Mouse (Mus musculus): ENCODE results near the gene Sh3tc1. TPM values are rescaled to one million over a fixed set of nuclear protein-coding genes. Genes with fewer than 3 reads are reported as not detected.

Gene Sh3tc1
- polyA plus RNA-seq, 1 experiment, result 5.2 TPM

- no peaks in the 10 kb centered on the region for H3K27me3 ChIP-seq (ENCODE audit: control insufficient read depth, insufficient read depth, low read length)
- TF ChIP-seq POLR2A (IDR thresholded peaks at IDR 0.05; ENCODE audit: control insufficient read depth, extremely low read depth, insufficient read depth, low read length, poor library complexity) (no peak), CTCF (IDR thresholded peaks at IDR 0.05; ENCODE audit: borderline replicate concordance, control insufficient read depth, extremely low read depth, insufficient read depth, low read length, poor library complexity) (no peak)
- no peaks in the 10 kb centered on the region; the same call in 1 of the 2 replicates for H3K4me1 ChIP-seq (replicated peaks; ENCODE audit: control insufficient read depth, insufficient read depth, low read length)
- WGBS, result 52% methylated on average over 10 of the region's 10 CpGs
- no peak for DNase-seq
- no peak overlapping the region for H3K4me3 ChIP-seq (ENCODE audit: control insufficient read depth, insufficient read depth, low read length)
- no peaks in the 10 kb centered on the region for H3K36me3 ChIP-seq (ENCODE audit: control insufficient read depth, insufficient read depth, low read length)
- H3K27ac ChIP-seq (ENCODE audit: control insufficient read depth, insufficient read depth, low read length), result no peak overlapping the region
Measured at GRCm38 (mm10) chr5:35655753-35656485, 83.9 kb downstream of the Sh3tc1 start.

GRCm38 (mm10) chr5:35653743-35654395, 85.9 kb downstream of the Sh3tc1 start:
- no peaks in the 10 kb centered on the region for H3K36me3 ChIP-seq (ENCODE audit: control insufficient read depth, insufficient read depth, low read length)
- no peak for DNase-seq
- 95% methylated on average over 9 of the region's 9 CpGs for WGBS
- no peak overlapping the region for H3K27ac ChIP-seq (ENCODE audit: control insufficient read depth, insufficient read depth, low read length)
- no peaks in the 10 kb centered on the region for H3K27me3 ChIP-seq (ENCODE audit: control insufficient read depth, insufficient read depth, low read length)
- no peak overlapping the region for H3K4me3 ChIP-seq (ENCODE audit: control insufficient read depth, insufficient read depth, low read length)
- TF ChIP-seq POLR2A (IDR thresholded peaks at IDR 0.05; ENCODE audit: control insufficient read depth, extremely low read depth, insufficient read depth, low read length, poor library complexity) (no peak), CTCF (IDR thresholded peaks at IDR 0.05; ENCODE audit: borderline replicate concordance, control insufficient read depth, extremely low read depth, insufficient read depth, low read length, poor library complexity) (no peak)
- H3K4me1 ChIP-seq (replicated peaks; ENCODE audit: control insufficient read depth, insufficient read depth, low read length), result no peaks in the 10 kb centered on the region; the same call in 1 of the 2 replicates

GRCm38 (mm10) chr5:35652872-35653271, 86.9 kb downstream of the Sh3tc1 start:
- TF ChIP-seq CTCF (IDR thresholded peaks at IDR 0.05; ENCODE audit: borderline replicate concordance, control insufficient read depth, extremely low read depth, insufficient read depth, low read length, poor library complexity) (no peak), POLR2A (IDR thresholded peaks at IDR 0.05; ENCODE audit: control insufficient read depth, extremely low read depth, insufficient read depth, low read length, poor library complexity) (no peak)
- no peak for DNase-seq
- no peaks in the 10 kb centered on the region for H3K27me3 ChIP-seq (ENCODE audit: control insufficient read depth, insufficient read depth, low read length)
- WGBS, result 94% methylated on average over 13 of the region's 13 CpGs
- H3K36me3 ChIP-seq (ENCODE audit: control insufficient read depth, insufficient read depth, low read length), result no peaks in the 10 kb centered on the region
- H3K27ac ChIP-seq (ENCODE audit: control insufficient read depth, insufficient read depth, low read length), result no peak overlapping the region
- no peak overlapping the region for H3K4me3 ChIP-seq (ENCODE audit: control insufficient read depth, insufficient read depth, low read length)
- no peaks in the 10 kb centered on the region; the same call in 1 of the 2 replicates for H3K4me1 ChIP-seq (replicated peaks; ENCODE audit: control insufficient read depth, insufficient read depth, low read length)

GRCm38 (mm10) chr5:35652319-35652718, 87.5 kb downstream of the Sh3tc1 start:
- Histone ChIP-seq H3K27me3 (ENCODE audit: control insufficient read depth, insufficient read depth, low read length) (no peaks in the 10 kb centered on the region), H3K27ac (ENCODE audit: control insufficient read depth, insufficient read depth, low read length) (no peak overlapping the region), H3K4me3 (ENCODE audit: control insufficient read depth, insufficient read depth, low read length) (no peak overlapping the region), H3K4me1 (replicated peaks; ENCODE audit: control insufficient read depth, insufficient read depth, low read length) (no peaks in the 10 kb centered on the region; the same call in 1 of the 2 replicates), H3K36me3 (ENCODE audit: control insufficient read depth, insufficient read depth, low read length) (no peaks in the 10 kb centered on the region)
- no peak for DNase-seq
- 87% methylated on average over 3 of the region's 3 CpGs for WGBS
- TF ChIP-seq CTCF (IDR thresholded peaks at IDR 0.05; ENCODE audit: borderline replicate concordance, control insufficient read depth, extremely low read depth, insufficient read depth, low read length, poor library complexity) (no peak), POLR2A (IDR thresholded peaks at IDR 0.05; ENCODE audit: control insufficient read depth, extremely low read depth, insufficient read depth, low read length, poor library complexity) (no peak)

GRCm38 (mm10) chr5:35648230-35648629, 91.6 kb downstream of the Sh3tc1 start:
- no peaks in the 10 kb centered on the region for H3K27me3 ChIP-seq (ENCODE audit: control insufficient read depth, insufficient read depth, low read length)
- H3K36me3 ChIP-seq (ENCODE audit: control insufficient read depth, insufficient read depth, low read length), result no peaks in the 10 kb centered on the region
- H3K27ac ChIP-seq (ENCODE audit: control insufficient read depth, insufficient read depth, low read length), result no peak overlapping the region
- no peak for TF ChIP-seq POLR2A (IDR thresholded peaks at IDR 0.05; ENCODE audit: control insufficient read depth, extremely low read depth, insufficient read depth, low read length, poor library complexity)
- TF ChIP-seq CTCF (IDR thresholded peaks at IDR 0.05; ENCODE audit: borderline replicate concordance, control insufficient read depth, extremely low read depth, insufficient read depth, low read length, poor library complexity), result no peak
- H3K4me3 ChIP-seq (ENCODE audit: control insufficient read depth, insufficient read depth, low read length), result no peak overlapping the region
- DNase-seq, result no peak
- WGBS, result 82% methylated on average over 2 of the region's 2 CpGs
- no peaks in the 10 kb centered on the region for H3K4me1 ChIP-seq (replicated peaks; ENCODE audit: control insufficient read depth, insufficient read depth, low read length)

GRCm38 (mm10) chr5:35647562-35647961, 92.2 kb downstream of the Sh3tc1 start:
- TF ChIP-seq CTCF (IDR thresholded peaks at IDR 0.05; ENCODE audit: borderline replicate concordance, control insufficient read depth, extremely low read depth, insufficient read depth, low read length, poor library complexity) (no peak), POLR2A (IDR thresholded peaks at IDR 0.05; ENCODE audit: control insufficient read depth, extremely low read depth, insufficient read depth, low read length, poor library complexity) (no peak)
- Histone ChIP-seq H3K36me3 (ENCODE audit: control insufficient read depth, insufficient read depth, low read length) (no peaks in the 10 kb centered on the region), H3K27ac (ENCODE audit: control insufficient read depth, insufficient read depth, low read length) (no peak overlapping the region), H3K4me3 (ENCODE audit: control insufficient read depth, insufficient read depth, low read length) (no peak overlapping the region), H3K4me1 (replicated peaks; ENCODE audit: control insufficient read depth, insufficient read depth, low read length) (no peaks in the 10 kb centered on the region), H3K27me3 (ENCODE audit: control insufficient read depth, insufficient read depth, low read length) (no peaks in the 10 kb centered on the region)
- DNase-seq, result no peak
- 42% methylated on average over 4 of the region's 4 CpGs for WGBS

Other genes with a start within 250 kb of the Sh3tc1 start
- gene Cpz, start 214.3 kb downstream of the Sh3tc1 start, polyA plus RNA-seq (2012; rRNA removed), result 1.0 and 1.6 TPM in 2 replicates
- 9.2 and 9.8 TPM in 2 replicates for gene Trmt44, start 164.9 kb downstream of the Sh3tc1 start, polyA plus RNA-seq (2012; rRNA removed)
- gene Acox3, start 156.9 kb downstream of the Sh3tc1 start, polyA plus RNA-seq (2012; rRNA removed), result 78.2 and 82.6 TPM in 2 replicates
- gene Htra3, start 60.2 kb downstream of the Sh3tc1 start, polyA plus RNA-seq (2012; rRNA removed), result 24.1 and 37.3 TPM in 2 replicates
- gene Ablim2, start 17.9 kb upstream of the Sh3tc1 start, polyA plus RNA-seq (2012; rRNA removed), result 4.0 and 4.5 TPM in 2 replicates
- 17.2 and 19.5 TPM in 2 replicates for gene Afap1, start 153.3 kb upstream of the Sh3tc1 start, polyA plus RNA-seq (2012; rRNA removed)